Mouse (Mus musculus) E14TG2a.4 (cell line): ENCODE measurements around the gene Msh6.
"Not testable (repeated sequence)": the region's sequence is repeated elsewhere in the genome, so short reads cannot be mapped to it uniquely, and the experiment has no call there.

Experiments
- H3K27me3 ChIP-seq: 2 replicates; pipeline ENCODE4 v1.6.1; 2014; ENCODE audit warnings: low read length, control low read depth; ENCODE audit not compliant: insufficient read depth
- H3K36me3 ChIP-seq: 2 replicates; pipeline ENCODE4 v1.6.1; 2014; ENCODE audit warnings: low read length, control low read depth; ENCODE audit not compliant: insufficient read depth
- H3K4me1 ChIP-seq: replicated peaks from 2 replicates; pipeline ENCODE4 v1.6.1; 2014; ENCODE audit warnings: low read depth, low read length, control low read depth
- H3K4me3 ChIP-seq: replicated peaks from 2 replicates; pipeline ENCODE4 v1.5.1; 2014; ENCODE audit warnings: mild to moderate bottlenecking, low read length
- H3K9me3 ChIP-seq: 2 replicates; pipeline ENCODE4 v1.6.1; 2014; ENCODE audit warnings: low read length, control low read depth
- CTCF ChIP-seq: conservative IDR thresholded peaks from 2 replicates; pipeline ENCODE4 v1.5.1; 2014; ENCODE audit warnings: low read length
- NANOG ChIP-seq: IDR thresholded peaks from 2 replicates; pipeline ENCODE4 v1.6.1; 2014; ENCODE audit warnings: borderline replicate concordance, low read length, mixed read lengths
- POU5F1 ChIP-seq: IDR thresholded peaks from 2 replicates; pipeline ENCODE4 v1.6.1; 2014; ENCODE audit warnings: low read length, borderline replicate concordance

Gene Msh6

GRCm38 (mm10) chr17:88006956-88007355, 32.1 kb downstream of the Msh6 start:
- H3K9me3 ChIP-seq, result no peaks in the 10 kb centered on the region
- peaks cover 78% of the 10 kb centered on the region for H3K36me3 ChIP-seq
- H3K4me1 ChIP-seq, result 0 out of 2 replicates have a peak, but pooled peaks cover 3% of the 10 kb centered on the region
- TF ChIP-seq NANOG (no peak), POU5F1 (no peak), CTCF (no peak)
- H3K27me3 ChIP-seq, result no peaks in the 10 kb centered on the region
- no peak overlapping the region for H3K4me3 ChIP-seq

DNA sequence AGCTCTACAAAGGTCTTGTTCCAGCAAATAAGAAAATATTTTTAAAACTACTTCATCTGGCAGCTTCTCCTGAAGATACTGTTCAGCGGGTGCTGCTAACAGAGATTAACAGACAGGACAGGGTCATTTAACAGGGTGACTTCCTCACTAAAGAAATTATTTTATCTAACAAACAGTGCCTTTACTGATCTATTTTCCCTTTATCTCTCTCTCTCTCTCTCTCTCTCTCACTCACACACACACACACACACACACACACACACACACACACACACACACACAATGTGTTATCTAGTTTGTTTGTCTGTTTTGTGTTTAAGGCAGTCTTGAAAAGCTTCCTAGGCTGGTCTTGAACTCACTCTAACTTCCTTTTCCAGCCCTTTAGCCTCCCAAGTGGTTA, 39.6 kb downstream of the Msh6 start:
- no peak for TF ChIP-seq NANOG
- no peak for TF ChIP-seq POU5F1
- no peak for TF ChIP-seq CTCF
- no peaks in the 10 kb centered on the region for H3K9me3 ChIP-seq

DNA sequence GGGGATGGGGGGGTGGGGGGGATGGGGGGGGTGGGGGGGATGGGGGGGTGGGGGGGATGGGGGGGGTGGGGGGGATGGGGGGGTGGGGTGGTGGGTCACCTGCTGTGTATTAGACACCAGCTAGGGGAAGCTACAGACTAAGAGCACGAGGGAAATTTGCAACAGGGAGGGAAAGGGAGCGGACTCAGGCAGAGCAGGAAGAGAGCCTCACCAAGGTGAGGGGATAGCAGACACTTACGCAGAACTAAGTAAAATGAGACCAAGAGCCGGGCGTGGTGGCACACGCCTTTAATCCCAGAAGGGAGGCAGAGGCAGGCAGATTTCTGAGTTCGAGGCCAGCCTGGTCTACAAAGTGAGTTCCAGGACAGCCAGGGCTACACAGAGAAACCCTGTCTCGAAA, 41.2 kb downstream of the Msh6 start:
- Histone ChIP-seq H3K4me1 (peaks cover 29% of the 10 kb centered on the region), H3K36me3 (peaks cover 46% of the 10 kb centered on the region)
- not testable (repeated sequence) for H3K27me3 ChIP-seq, H3K9me3 ChIP-seq, H3K4me3 ChIP-seq

More for the DNA sequence above, 39.6 kb downstream of the Msh6 start:
- Histone ChIP-seq H3K4me3 (no peak overlapping the region), H3K4me1 (peaks cover 22% of the 10 kb centered on the region), H3K36me3 (peaks cover 62% of the 10 kb centered on the region), H3K27me3 (no peaks in the 10 kb centered on the region)

DNA sequence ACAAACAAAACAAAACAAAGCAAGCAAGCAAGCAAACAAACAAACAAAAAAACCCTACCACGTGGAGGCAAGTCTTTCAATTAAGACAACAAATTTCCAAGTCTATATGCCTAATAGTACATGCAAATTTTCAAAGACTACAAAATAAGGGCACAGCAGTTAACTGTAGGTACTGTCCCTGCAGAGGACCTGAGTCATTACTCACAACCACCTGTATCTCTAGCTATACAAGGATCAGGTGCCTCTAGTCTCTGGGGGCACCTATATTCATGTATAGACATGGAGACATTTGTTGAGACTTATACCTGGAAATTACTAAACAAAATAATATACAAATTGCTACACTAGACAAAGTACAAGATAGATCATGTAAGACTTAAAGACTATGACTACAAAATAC, 49.1 kb downstream of the Msh6 start:
- Histone ChIP-seq H3K27me3 (no peaks in the 10 kb centered on the region), H3K4me3 (no peak overlapping the region), H3K4me1 (peaks cover 16% of the 10 kb centered on the region), H3K36me3 (no peaks in the 10 kb centered on the region), H3K9me3 (no peaks in the 10 kb centered on the region)
- TF ChIP-seq POU5F1, result no peak
- no peak for TF ChIP-seq CTCF
- no peak for TF ChIP-seq NANOG

- no peaks in the 10 kb centered on the region for H3K9me3 ChIP-seq
- no peaks in the 10 kb centered on the region for H3K36me3 ChIP-seq
- no peak overlapping the region for H3K4me3 ChIP-seq
- H3K27me3 ChIP-seq, result no peaks in the 10 kb centered on the region
- H3K4me1 ChIP-seq, result peaks cover 23% of the 10 kb centered on the region
- TF ChIP-seq CTCF (peak; percentile 42), POU5F1 (no peak), NANOG (no peak)
These were observed 50.4 kb downstream of the Msh6 start for GRCm38 (mm10) chr17:88025227-88025626.

- H3K4me3 ChIP-seq, result no peak overlapping the region
- H3K4me1 ChIP-seq, result peaks cover 32% of the 10 kb centered on the region
- H3K36me3 ChIP-seq, result no peaks in the 10 kb centered on the region
- no peaks in the 10 kb centered on the region for H3K9me3 ChIP-seq
- H3K27me3 ChIP-seq, result no peaks in the 10 kb centered on the region
- TF ChIP-seq POU5F1, result no peak
These were observed 54.5 kb downstream of the Msh6 start for GRCm38 (mm10) chr17:88029194-88029970.

- Histone ChIP-seq H3K4me3 (no peak overlapping the region), H3K27me3 (no peaks in the 10 kb centered on the region), H3K9me3 (no peaks in the 10 kb centered on the region), H3K4me1 (peaks cover 34% of the 10 kb centered on the region), H3K36me3 (no peaks in the 10 kb centered on the region)
- TF ChIP-seq POU5F1 (no peak), CTCF (no peak), NANOG (no peak)
These were observed 56.9 kb downstream of the Msh6 start for GRCm38 (mm10) chr17:88031755-88032154.

DNA sequence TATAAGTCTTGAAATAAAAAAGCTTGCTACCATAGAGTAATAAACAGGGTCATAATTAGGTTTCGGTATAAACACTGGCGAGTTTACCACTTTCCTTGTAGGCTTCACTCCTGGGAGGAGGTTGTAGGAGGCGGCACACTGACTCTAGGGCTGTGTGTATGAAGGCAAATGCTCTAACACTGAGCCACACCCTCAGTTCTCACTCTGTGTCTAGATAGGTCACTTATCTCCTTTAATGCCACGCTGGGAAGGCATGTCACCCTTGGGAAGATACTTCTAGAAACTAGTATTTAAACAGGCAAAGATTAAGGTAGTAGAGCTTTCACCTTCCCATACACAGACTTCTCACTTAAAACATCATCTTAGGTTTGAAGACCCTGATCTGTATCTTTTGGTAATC, 59.6 kb downstream of the Msh6 start:
- H3K36me3 ChIP-seq, result no peaks in the 10 kb centered on the region
- H3K4me3 ChIP-seq, result no peak overlapping the region
- no peaks in the 10 kb centered on the region for H3K27me3 ChIP-seq
- no peaks in the 10 kb centered on the region for H3K9me3 ChIP-seq
- TF ChIP-seq CTCF, result no peak
- no peak for TF ChIP-seq NANOG
- no peak for TF ChIP-seq POU5F1
- peaks cover 34% of the 10 kb centered on the region for H3K4me1 ChIP-seq
